ENCODE assay signal across 11 mouse cellular contexts in the genomic region with DNA sequence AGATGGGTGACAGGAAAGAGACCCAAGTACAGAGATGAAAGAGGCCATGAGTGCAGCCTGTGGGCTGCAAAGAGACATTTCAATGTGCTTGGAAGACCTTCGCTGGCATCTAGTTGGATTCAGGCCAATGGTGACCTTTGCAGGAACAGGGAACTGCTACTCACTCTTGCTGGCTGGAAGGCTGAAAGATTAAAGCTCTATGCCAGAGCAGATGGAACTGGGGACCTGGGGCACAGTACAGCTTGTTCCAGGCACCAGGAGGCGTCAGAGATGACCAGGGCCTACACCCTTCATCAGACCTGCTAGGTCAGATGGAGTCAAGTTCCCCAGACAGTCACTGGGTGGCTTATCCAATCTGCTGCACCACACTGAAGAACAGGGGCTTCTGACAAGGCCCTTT. TPM values are rescaled to one million over a fixed set of nuclear protein-coding genes. Genes with fewer than 3 reads are reported as not detected.
DNase-seq lines count a peak whose midpoint lies in the region; ATAC-seq and TF ChIP-seq lines count a peak whose summit lies in the region.
"Had no signal": no experiment of that assay in that cellular context is flagged by ENCODE, and none has a peak within 500 bp of the region (broad histone marks: within the 10 kb centered on the region; RNA-seq: fewer than 3 reads in every experiment).

No protein-coding gene starts in this region.

- no peak overlapping the region for H3K4me3 ChIP-seq in lung, postnatal 0 days (ENCODE audit: low read depth, low read length)
- H3K4me3 ChIP-seq in intestine, embryonic 15.5 days (replicated peaks) = no peak overlapping the region
- H3K4me3 ChIP-seq: erythroblast, embryonic 14.5 days; liver, embryonic 13.5 days had no signal

- H3K9me3 ChIP-seq in lung, postnatal 0 days (ENCODE audit: low read length) = no peaks in the 10 kb centered on the region
- H3K9me3 ChIP-seq in intestine, embryonic 15.5 days = no peaks in the 10 kb centered on the region
- H3K9me3 ChIP-seq: liver, embryonic 13.5 days had no signal

- no peak for ATAC-seq in lung, postnatal 0 days
- no peak for ATAC-seq in intestine, embryonic 15.5 days

- WGBS in lung, postnatal 0 days = 80% methylated on average over 2 of the region's 2 CpGs
- 81% methylated on average over 2 of the region's 2 CpGs for WGBS in intestine, embryonic 15.5 days

- H3K4me2 ChIP-seq in lung, postnatal 0 days (replicated peaks; ENCODE audit: low read depth, low read length) = no peak overlapping the region
- H3K4me2 ChIP-seq in intestine, embryonic 15.5 days (replicated peaks) = no peak overlapping the region
- H3K4me2 ChIP-seq: liver, embryonic 13.5 days had no signal

- TF ChIP-seq EP300 in lung, postnatal 0 days (IDR thresholded peaks at IDR 0.05) = no peak

- peaks cover 19% of the 10 kb centered on the region; the same call in 1 of the 2 replicates for H3K36me3 ChIP-seq in lung, postnatal 0 days (ENCODE audit: insufficient read depth, low read length)
- H3K36me3 ChIP-seq in intestine, embryonic 15.5 days = peaks cover 17% of the 10 kb centered on the region

- H3K27ac ChIP-seq in lung, postnatal 0 days (ENCODE audit: low read length) = no peak overlapping the region
- no peak overlapping the region for H3K27ac ChIP-seq in intestine, embryonic 15.5 days
- H3K27ac ChIP-seq: liver, embryonic 13.5 days; macrophage had no signal

- H3K9ac ChIP-seq in lung, postnatal 0 days (replicated peaks; ENCODE audit: low read depth) = no peak overlapping the region
- no peak overlapping the region for H3K9ac ChIP-seq in intestine, embryonic 15.5 days
- H3K9ac ChIP-seq: liver, embryonic 13.5 days had no signal

- no peak for DNase-seq in lung, postnatal 0 days (ENCODE audit: low spot score)
- no peak for DNase-seq in lung, adult 18-20 months
- DNase-seq in adrenal gland, postnatal 14 days = peak; percentile 89
- DNase-seq in gastrocnemius, postnatal 14 days = peak; percentile 21
- peak; percentile 21 for DNase-seq in testis, postnatal 14 days (ENCODE audit: low spot score)
- DNase-seq in layer of hippocampus, adult 11-12 months (ENCODE audit: low spot score) = no peak
- DNase-seq: layer of hippocampus, postnatal 36 days; liver, embryonic 13.5 days had no signal

- H3K27me3 ChIP-seq in lung, postnatal 0 days (replicated peaks; ENCODE audit: insufficient read depth, low read length) = no peaks in the 10 kb centered on the region
- no peaks in the 10 kb centered on the region for H3K27me3 ChIP-seq in intestine, embryonic 15.5 days (replicated peaks)
- H3K27me3 ChIP-seq: liver, embryonic 13.5 days had no signal

- intact Hi-C loops in gastrocnemius, postnatal 14 days (cut with DNase I; ENCODE audit: low total_unique reads) = no loop called here

- no peaks in the 10 kb centered on the region for H3K4me1 ChIP-seq in lung, postnatal 0 days (ENCODE audit: insufficient read depth, low read depth, low read length)
- H3K4me1 ChIP-seq in intestine, embryonic 15.5 days (replicated peaks) = no peaks in the 10 kb centered on the region
- H3K4me1 ChIP-seq: liver, embryonic 13.5 days had no signal

- TF ChIP-seq CTCF in lung, postnatal 0 days (IDR thresholded peaks at IDR 0.05) = peak; percentile 33

RNA-seq across cellular contexts. Expression of a gene that starts 17.3 kb away (rescaled TPM):
- 382 and 428 TPM in 2 replicates for polyA plus RNA-seq in lung, postnatal 0 days (2015; fragmentation: Nextera tagmentation; extraction: Ambion mirVana)
- total RNA-seq in adrenal gland, postnatal 14 days (2021) = 575 and 582 TPM in 2 replicates
- 100 to 1,000 TPM; 152 to 162 TPM for total RNA-seq in gastrocnemius, postnatal 14 days (2021)
- polyA plus RNA-seq in intestine, embryonic 15.5 days (2015; fragmentation: Nextera tagmentation; extraction: Ambion mirVana) = 131 and 146 TPM in 2 replicates

RNA-seq across cellular contexts. Expression of a gene that starts 57.0 kb away (rescaled TPM):
- 332 TPM in 2 replicates for polyA plus RNA-seq in lung, postnatal 0 days (2015; fragmentation: Nextera tagmentation; extraction: Ambion mirVana)
- 357 and 369 TPM in 2 replicates for total RNA-seq in adrenal gland, postnatal 14 days (2021)
- total RNA-seq in gastrocnemius, postnatal 14 days (2021) = 100 to 1,000 TPM; 128 to 129 TPM
- polyA plus RNA-seq in intestine, embryonic 15.5 days (2015; fragmentation: Nextera tagmentation; extraction: Ambion mirVana) = 332 and 349 TPM in 2 replicates

Comparison
In these comparisons a context has a peak if more than half of its experiments do, and no peak if none do; other contexts are left out.
1. DNase-seq: peak in adrenal gland, postnatal 14 days (single experiment), gastrocnemius, postnatal 14 days (single experiment) and testis, postnatal 14 days (single experiment); none in lung, postnatal 0 days (single experiment), lung, adult 18-20 months (0 of 2) and layer of hippocampus, adult 11-12 months (single experiment).